Mouse (Mus musculus) skeletal muscle tissue, postnatal 0 days (tissue): ENCODE results near the gene Egf. TPM values are rescaled to one million over a fixed set of nuclear protein-coding genes. Genes with fewer than 3 reads are reported as not detected.

Experiments used
- microRNA-seq, 2 experiments: library from miRNA; unstranded; fragments of <30 nt; microRNA quantifications; one replicate each; pipeline ENCODE4; 2016
- polyA plus RNA-seq: library from polyadenylated mRNA; unstranded; fragments of >200 nt; fragmentation: Nextera tagmentation; extraction: Ambion mirVana; gene quantifications from 2 replicates; pipeline ENCODE4 v1.2.1, GENCODE M21; 2015

The Egf gene
- polyA plus RNA-seq: 8.0 and 11.5 TPM in 2 replicates

DNA sequence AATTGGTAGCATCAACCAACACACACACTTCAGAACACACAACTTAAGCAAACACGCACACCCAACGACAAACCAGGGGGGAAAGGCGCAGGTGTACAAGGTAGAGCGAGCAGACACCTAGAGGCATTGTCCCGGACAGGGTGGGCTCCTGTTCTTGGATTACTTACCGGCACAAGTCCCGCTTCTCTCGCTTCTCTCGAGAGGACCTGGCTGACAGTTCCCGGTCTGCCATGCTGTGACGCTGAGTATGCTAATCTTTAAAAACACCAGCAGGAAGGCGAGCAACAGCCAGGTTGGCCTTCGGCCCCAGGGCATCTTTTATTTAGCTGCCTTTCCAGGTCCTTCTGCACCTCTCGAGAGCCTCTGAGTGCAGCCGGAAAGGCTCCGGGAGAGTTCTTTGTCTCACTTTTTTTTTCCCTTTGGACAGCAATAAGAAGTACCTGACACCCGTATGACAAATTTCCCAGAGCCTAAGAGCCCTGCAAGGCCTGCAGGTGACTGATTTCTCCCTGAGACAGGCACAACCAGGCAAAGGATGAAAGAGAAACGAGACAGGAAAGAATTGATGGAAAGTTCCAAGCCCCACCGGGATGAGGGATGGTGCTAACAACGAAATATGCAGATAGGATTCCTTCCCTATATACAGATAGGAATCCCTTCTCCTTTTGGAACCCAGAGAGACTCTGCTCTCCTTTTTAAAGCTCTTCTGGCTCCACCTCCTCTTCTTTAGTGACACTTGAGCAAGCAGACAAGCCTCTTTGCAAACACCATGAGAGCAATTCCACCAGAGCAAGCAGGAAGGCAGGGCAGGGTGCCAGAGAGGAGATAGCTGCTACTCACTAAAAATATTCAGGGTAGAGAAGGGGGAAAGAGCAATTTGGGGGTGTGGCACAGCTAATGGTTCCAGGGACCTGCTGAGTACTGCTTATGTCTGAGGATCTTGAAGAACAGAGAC, at the start of gene Egf:
Egf (minus strand) TSS at position 667 of the 955 bp plus-strand sequence.

DNA sequence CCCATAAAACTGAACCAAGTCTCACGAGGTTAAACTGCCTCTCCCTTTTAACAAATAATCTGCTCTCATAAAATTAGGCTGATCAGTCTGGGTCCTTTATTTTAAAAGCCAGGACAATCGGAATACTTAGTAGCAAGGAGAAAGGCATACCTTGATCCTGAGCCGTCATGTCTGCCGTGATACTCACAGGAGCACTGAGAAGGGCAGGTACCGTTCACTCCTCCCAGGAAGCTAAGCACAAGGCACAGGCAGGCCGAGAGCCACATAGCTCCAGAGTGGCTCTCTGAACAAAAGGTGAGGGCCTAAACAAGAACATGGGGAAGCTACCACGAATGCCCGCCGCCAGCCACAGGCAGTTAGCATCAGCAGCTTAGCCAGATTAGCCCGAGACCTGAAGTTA, 48.6 kb upstream of the Egf start, which contains the start of gene Lrit3:
Lrit3 (minus strand) TSS at position 266 of the 400 bp plus-strand sequence.

Small RNA genes within 50 kb of the gene (microRNA-seq; reads per million reads assigned to microRNA genes)
- gene Gm24515: 0 reads per million in 2 experiments

Other genes with a start within 250 kb of the Egf start
- gene Elovl6, start 223.0 kb downstream of the Egf start, polyA plus RNA-seq: 4.3 and 5.9 TPM in 2 replicates
- not detected in 2 replicates for gene Lrit3, start 48.7 kb upstream of the Egf start, polyA plus RNA-seq
- not detected in 2 replicates for gene Rrh, start 67.3 kb upstream of the Egf start, polyA plus RNA-seq
- gene Gar1, start 76.1 kb upstream of the Egf start, polyA plus RNA-seq: 25.3 and 29.0 TPM in 2 replicates
- gene Cfi, start 80.6 kb upstream of the Egf start, polyA plus RNA-seq: 0.13 and 0.27 TPM in 2 replicates
- gene Pla2g12a, start 123.3 kb upstream of the Egf start, polyA plus RNA-seq: 35.9 and 39.9 TPM in 2 replicates
- gene Casp6, start 146.1 kb upstream of the Egf start, polyA plus RNA-seq: 16.2 and 17.8 TPM in 2 replicates
- gene Mcub, start 214.9 kb upstream of the Egf start, polyA plus RNA-seq: 2.1 and 2.4 TPM in 2 replicates